Mouse (Mus musculus) cerebral cortex, adult 2 months (tissue): ENCODE data around the gene Pip5kl1.

Experiments
- WGBS: fragments of 180-500 bp; shearing (Covaris S2); methylation state at CpG from one replicate; pipeline ENCODE4 v1.1.7; 2018; 5-methylcytosine and 5-hydroxymethylcytosine counted together

Pip5kl1 gene

GRCm38 (mm10) chr2:32612274-32612673, 37.7 kb downstream of the Pip5kl1 start:
- WGBS = 80% methylated on average over 26 of the region's 26 CpGs

GRCm38 (mm10) chr2:32617109-32617508, 42.5 kb downstream of the Pip5kl1 start:
- WGBS = 100% methylated on average over 1 of the region's 1 CpGs

GRCm38 (mm10) chr2:32617601-32618000, 43.0 kb downstream of the Pip5kl1 start:
- 96% methylated on average over 4 of the region's 4 CpGs for WGBS

- 78% methylated on average over 9 of the region's 9 CpGs for WGBS
These were observed 43.5 kb downstream of the Pip5kl1 start for GRCm38 (mm10) chr2:32618051-32618450.

GRCm38 (mm10) chr2:32620682-32621516, 46.3 kb downstream of the Pip5kl1 start:
- 68% methylated on average over 4 of the region's 4 CpGs for WGBS

GRCm38 (mm10) chr2:32621517-32621859, 46.9 kb downstream of the Pip5kl1 start, which contains the start of gene Ak1:
Ak1 (plus strand) TSS chr2:32621758.
- WGBS = 41% methylated on average over 7 of the region's 7 CpGs

GRCm38 (mm10) chr2:32624111-32624748, 49.6 kb downstream of the Pip5kl1 start:
- 87% methylated on average over 5 of the region's 5 CpGs for WGBS

- 5% methylated on average over 13 of the region's 13 CpGs for WGBS
These were observed 50.7 kb downstream of the Pip5kl1 start for GRCm38 (mm10) chr2:32625212-32625872.

GRCm38 (mm10) chr2:32625873-32626694, 51.5 kb downstream of the Pip5kl1 start:
- WGBS = 31% methylated on average over 5 of the region's 5 CpGs

GRCm38 (mm10) chr2:32627266-32628043, 52.9 kb downstream of the Pip5kl1 start:
- 58% methylated on average over 20 of the region's 20 CpGs for WGBS

GRCm38 (mm10) chr2:32628044-32628550, 53.5 kb downstream of the Pip5kl1 start:
- WGBS = 60% methylated on average over 4 of the region's 4 CpGs

GRCm38 (mm10) chr2:32628729-32629128, 54.1 kb downstream of the Pip5kl1 start:
- WGBS = 3% methylated on average over 5 of the region's 5 CpGs

- 40% methylated on average over 9 of the region's 9 CpGs for WGBS
These were observed 54.8 kb downstream of the Pip5kl1 start for GRCm38 (mm10) chr2:32629276-32629976.

GRCm38 (mm10) chr2:32630036-32630435, 55.4 kb downstream of the Pip5kl1 start:
- 76% methylated on average over 8 of the region's 9 CpGs for WGBS

- 86% methylated on average over 10 of the region's 10 CpGs for WGBS
These were observed 56.4 kb downstream of the Pip5kl1 start for GRCm38 (mm10) chr2:32631046-32631445.

GRCm38 (mm10) chr2:32631737-32632394, 57.3 kb downstream of the Pip5kl1 start:
- WGBS = 50% methylated on average over 7 of the region's 7 CpGs
